Comparison of ENCODE assay signal across 11 mouse cellular contexts in the genomic region with DNA sequence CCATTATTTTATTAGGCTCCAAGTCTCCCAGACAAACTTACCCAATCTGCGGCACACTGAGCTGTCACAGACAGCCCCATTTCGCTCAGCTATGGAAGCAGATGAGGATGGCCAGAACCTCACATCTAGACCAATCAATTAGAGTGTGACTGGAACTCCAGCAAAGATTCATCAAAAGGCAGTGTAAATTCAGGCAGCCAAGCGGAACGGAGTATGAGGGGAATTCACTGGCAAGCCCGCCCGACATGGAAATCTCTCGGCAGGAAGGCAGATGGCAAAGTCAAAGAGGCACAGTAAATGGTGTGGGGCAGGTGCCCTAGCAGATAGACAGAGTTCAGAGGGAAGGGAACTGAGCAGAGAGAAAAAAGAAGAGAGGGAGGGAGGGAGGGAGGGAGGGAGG. TPM values are rescaled to one million over a fixed set of nuclear protein-coding genes. Genes with fewer than 3 reads are reported as not detected.
DNase-seq lines count a peak whose midpoint lies in the region; ATAC-seq lines count a peak whose summit lies in the region.
"Had no signal": no experiment of that assay in that cellular context is flagged by ENCODE, and none has a peak within 500 bp of the region (broad histone marks: within the 10 kb centered on the region; RNA-seq: fewer than 3 reads in every experiment).

No protein-coding gene starts in this region.

- H3K4me2 ChIP-seq in heart, embryonic 15.5 days, result 0 out of 2 replicates have a peak overlapping the region, but pooled peaks have one; percentile 29
- H3K4me2 ChIP-seq in forebrain, embryonic 16.5 days (ENCODE audit: low read length), result peak overlapping the region; percentile 9; the same call in 1 of the 2 replicates
- H3K4me2 ChIP-seq in neural tube, embryonic 15.5 days, result peak overlapping the region; percentile 24

- H3K4me3 ChIP-seq in heart, embryonic 15.5 days, result no peak overlapping the region
- no peak overlapping the region for H3K4me3 ChIP-seq in forebrain, embryonic 16.5 days (replicated peaks; ENCODE audit: low read length)
- H3K4me3 ChIP-seq in neural tube, embryonic 15.5 days (replicated peaks), result no peak overlapping the region

- DNase-seq in heart, postnatal 36 days, result no peak
- DNase-seq in kidney, postnatal 10 days, result peak; percentile 58
- DNase-seq in testis, postnatal 14 days (ENCODE audit: low spot score), result no peak
- DNase-seq in spleen, postnatal 36 days (ENCODE audit: low spot score in 2 of 2), result no peak
- DNase-seq in heart, adult 11 months, result no peak
- DNase-seq: cerebellum, adult 9-11 months; liver, postnatal 0 days had no signal

- no peaks in the 10 kb centered on the region for H3K36me3 ChIP-seq in heart, embryonic 15.5 days
- no peaks in the 10 kb centered on the region for H3K36me3 ChIP-seq in forebrain, embryonic 16.5 days (ENCODE audit: control insufficient read depth, insufficient read depth)
- no peaks in the 10 kb centered on the region for H3K36me3 ChIP-seq in neural tube, embryonic 15.5 days

- H3K9me3 ChIP-seq in heart, embryonic 15.5 days (replicated peaks), result no peaks in the 10 kb centered on the region
- no peaks in the 10 kb centered on the region for H3K9me3 ChIP-seq in forebrain, embryonic 16.5 days (ENCODE audit: control insufficient read depth, low read length)
- no peaks in the 10 kb centered on the region for H3K9me3 ChIP-seq in neural tube, embryonic 15.5 days (replicated peaks)

- no peaks in the 10 kb centered on the region for H3K27me3 ChIP-seq in heart, embryonic 15.5 days
- H3K27me3 ChIP-seq in forebrain, embryonic 16.5 days (replicated peaks; ENCODE audit: control insufficient read depth, insufficient read depth, low read length), result peaks cover 9% of the 10 kb centered on the region; the same call in 1 of the 2 replicates
- no peaks in the 10 kb centered on the region for H3K27me3 ChIP-seq in neural tube, embryonic 15.5 days (replicated peaks)

- H3K9ac ChIP-seq in heart, embryonic 15.5 days, result no peak overlapping the region
- no peak overlapping the region for H3K9ac ChIP-seq in forebrain, embryonic 16.5 days (replicated peaks; ENCODE audit: low read depth, low read length)
- H3K9ac ChIP-seq in neural tube, embryonic 15.5 days (replicated peaks), result no peak overlapping the region
- H3K9ac ChIP-seq: liver, postnatal 0 days had no signal

- 44% methylated on average over 7 of the region's 7 CpGs for WGBS in heart, embryonic 15.5 days
- 10% methylated on average over 7 of the region's 7 CpGs for WGBS in forebrain, embryonic 16.5 days
- 10% methylated on average over 7 of the region's 7 CpGs for WGBS in neural tube, embryonic 15.5 days

- no peak for ATAC-seq in heart, embryonic 15.5 days (replicated peaks; ENCODE audit: insufficient number of reproducible peaks, insufficient read depth, low FRiP score, low read depth)
- ATAC-seq in forebrain, embryonic 16.5 days, result peak; percentile 85
- ATAC-seq in neural tube, embryonic 15.5 days (ENCODE audit: low FRiP score), result no peak
- ATAC-seq: activated CD4-positive, CD25-positive, alpha-beta regulatory T cell, adult 4 months; liver, postnatal 0 days had no signal

- intact Hi-C loops in heart, postnatal 36 days (cut with DNase I), result no loop called here

- H3K4me1 ChIP-seq in heart, embryonic 15.5 days (replicated peaks), result peaks cover 9% of the 10 kb centered on the region
- peaks cover 3% of the 10 kb centered on the region; the same call in 1 of the 2 replicates for H3K4me1 ChIP-seq in forebrain, embryonic 16.5 days (replicated peaks; ENCODE audit: control insufficient read depth, insufficient read depth, low read length)
- no peaks in the 10 kb centered on the region for H3K4me1 ChIP-seq in neural tube, embryonic 15.5 days

- no peak overlapping the region for H3K27ac ChIP-seq in heart, embryonic 15.5 days
- H3K27ac ChIP-seq in forebrain, embryonic 16.5 days (ENCODE audit: low read length), result no peak overlapping the region
- no peak overlapping the region for H3K27ac ChIP-seq in neural tube, embryonic 15.5 days (replicated peaks)

RNA-seq across cellular contexts. Expression of a gene that starts 5.5 kb away (rescaled TPM):
- polyA plus RNA-seq in heart, embryonic 15.5 days (2015; fragmentation: Nextera tagmentation; extraction: Ambion mirVana), result 65.9 and 79.5 TPM in 2 replicates
- 10 to 100 TPM; 77.4 to 79.7 TPM for total RNA-seq in heart, postnatal 36 days (2021)
- 51.7 and 63.0 TPM in 2 replicates for polyA plus RNA-seq in forebrain, embryonic 16.5 days (2015; fragmentation: Nextera tagmentation; extraction: Ambion mirVana)
- 78.1 and 80.1 TPM in 2 replicates for polyA plus RNA-seq in neural tube, embryonic 15.5 days (2015; fragmentation: Nextera tagmentation; extraction: Ambion mirVana)
- polyA plus RNA-seq: activated CD4-positive, CD25-positive, alpha-beta regulatory T cell, adult 4 months had no signal
